Comparison of ENCODE assay signal across 8 mouse cellular contexts in genomic region chr10:21159697-21160394, GRCm38 (mm10). TPM values are rescaled to one million over a fixed set of nuclear protein-coding genes. Genes with fewer than 3 reads are reported as not detected.
A peak's percentile ranks its signal among the peaks of the same experiment; 100 is the strongest.
DNase-seq lines count a peak whose midpoint lies in the region; ATAC-seq lines count a peak whose summit lies in the region.

No protein-coding gene starts in this region.

- no peaks in the 10 kb centered on the region for H3K9me3 ChIP-seq in forebrain, embryonic 12.5 days
- H3K9me3 ChIP-seq in liver, embryonic 12.5 days (replicated peaks), result no peaks in the 10 kb centered on the region

- H3K9ac ChIP-seq in forebrain, embryonic 12.5 days, result peak overlapping the region; percentile 82
- peak overlapping the region; percentile 84 for H3K9ac ChIP-seq in liver, embryonic 12.5 days

- intact Hi-C loops in left cerebral cortex, postnatal 14 days (cut with DNase I), result no loop called here

- no peak overlapping the region for H3K27ac ChIP-seq in brown adipose tissue, adult 24 weeks (replicated peaks; ENCODE audit: low read depth, low read length)
- no peak overlapping the region for H3K27ac ChIP-seq in forebrain, embryonic 12.5 days
- H3K27ac ChIP-seq in liver, embryonic 12.5 days, result peak overlapping the region; percentile 82

- DNase-seq in left cerebral cortex, postnatal 14 days (ENCODE audit: low spot score in 2 of 2), result peak; percentile 7 to 21
- DNase-seq in left cerebral cortex, adult 11 months (ENCODE audit: low spot score), result no peak
- peak; percentile 72 for DNase-seq in induced T-regulatory cell, adult 2 months (ENCODE audit: low read depth)
- peak; percentile 66 for DNase-seq in neural tube, embryonic 10.5 days (ENCODE audit: extremely low spot score, low spot score)
- peak; percentile 48 for DNase-seq in testis, postnatal 10 days (ENCODE audit: low spot score)

- ATAC-seq in forebrain, embryonic 12.5 days (ENCODE audit: low FRiP score), result peak; percentile 63
- peak; percentile 42; the same call in 1 of the 2 replicates for ATAC-seq in liver, embryonic 12.5 days

- under 1% methylated on average over 44 of the region's 44 CpGs for WGBS in forebrain, embryonic 12.5 days
- WGBS in liver, embryonic 12.5 days (ENCODE audit: insufficient replicate concordance), result 0% methylated on average over 44 of the region's 44 CpGs

- H3K4me1 ChIP-seq in brown adipose tissue, adult 24 weeks (ENCODE audit: control insufficient read depth, insufficient read depth, insufficient read length, low read length), result peaks cover 2% of the 10 kb centered on the region; the same call in 1 of the 2 replicates
- peaks cover 28% of the 10 kb centered on the region for H3K4me1 ChIP-seq in forebrain, embryonic 12.5 days
- H3K4me1 ChIP-seq in liver, embryonic 12.5 days, result peaks cover 61% of the 10 kb centered on the region

- peaks cover 3% of the 10 kb centered on the region; the same call in 1 of the 2 replicates for H3K36me3 ChIP-seq in forebrain, embryonic 12.5 days (replicated peaks)
- peaks cover 14% of the 10 kb centered on the region for H3K36me3 ChIP-seq in liver, embryonic 12.5 days

- peaks cover 50% of the 10 kb centered on the region for H3K27me3 ChIP-seq in forebrain, embryonic 12.5 days
- H3K27me3 ChIP-seq in liver, embryonic 12.5 days (replicated peaks), result peaks cover 21% of the 10 kb centered on the region; the same call in 1 of the 2 replicates

- H3K4me3 ChIP-seq in brown adipose tissue, adult 24 weeks (ENCODE audit: insufficient read depth, low read depth, low read length), result peak overlapping the region; percentile 58
- H3K4me3 ChIP-seq in forebrain, embryonic 12.5 days (replicated peaks), result peak overlapping the region; percentile 69
- peak overlapping the region; percentile 81 for H3K4me3 ChIP-seq in liver, embryonic 12.5 days

- peak overlapping the region; percentile 98 for H3K4me2 ChIP-seq in forebrain, embryonic 12.5 days
- H3K4me2 ChIP-seq in liver, embryonic 12.5 days, result peak overlapping the region; percentile 100

RNA-seq across cellular contexts. Expression of gene Myb, which starts 0.9 kb away (rescaled TPM):
- total RNA-seq in left cerebral cortex, postnatal 14 days (2021), result under 1 TPM; 0.34 to 0.40 TPM
- 0.42 TPM in 1 of 2 replicates, not detected in the other for polyA plus RNA-seq in brown adipose tissue, adult 24 weeks (2012; ENCODE audit: insufficient read depth, insufficient read length, missing spikeins)
- 8.1 and 8.3 TPM in 2 replicates for polyA plus RNA-seq in forebrain, embryonic 12.5 days (2016; fragmentation: Nextera tagmentation; extraction: Ambion mirVana)
- polyA plus RNA-seq in liver, embryonic 12.5 days (2016; fragmentation: Nextera tagmentation; extraction: Ambion mirVana), result 24.3 and 24.7 TPM in 2 replicates
